Mouse (Mus musculus) limb, embryonic 15.5 days (tissue): ENCODE measurements around the gene Gmfb. TPM values are rescaled to one million over a fixed set of nuclear protein-coding genes. Genes with fewer than 3 reads are reported as not detected.

Source experiments
- ATAC-seq: fragments of 200-750 bp; cut with Nextera tagmentation; 2 replicates; pipeline ENCODE4 v1.8.0; 2017; ENCODE audit warnings: low read depth, moderate TSS enrichment; ENCODE audit not compliant: insufficient number of reproducible peaks, low FRiP score, low TSS enrichment
- H3K27ac ChIP-seq: fragments of 300-500 bp; sonication (generic); 2 replicates; pipeline ENCODE4 v1.5.1; 2015; ENCODE audit warnings: moderate library complexity, mild to moderate bottlenecking, inconsistent platforms
- H3K27me3 ChIP-seq: fragments of 300-500 bp; sonication (generic); 2 replicates; pipeline ENCODE4 v1.6.1; 2015; ENCODE audit warnings: inconsistent platforms
- H3K36me3 ChIP-seq: fragments of 300-500 bp; sonication (generic); 2 replicates; pipeline ENCODE4 v1.6.1; 2015; ENCODE audit warnings: inconsistent platforms
- H3K4me1 ChIP-seq: fragments of 300-500 bp; sonication (generic); 2 replicates; pipeline ENCODE4 v1.6.1; 2015; ENCODE audit warnings: inconsistent platforms
- H3K4me2 ChIP-seq: fragments of 300-500 bp; sonication (generic); 2 replicates; pipeline ENCODE4 v1.6.1; 2015; ENCODE audit warnings: mild to moderate bottlenecking, inconsistent platforms
- H3K4me3 ChIP-seq: fragments of 300-500 bp; sonication (generic); 2 replicates; pipeline ENCODE4 v1.5.1; 2015; ENCODE audit warnings: mild to moderate bottlenecking, inconsistent platforms
- H3K9ac ChIP-seq: fragments of 300-500 bp; sonication (generic); 2 replicates; pipeline ENCODE4 v1.6.1; 2015; ENCODE audit warnings: inconsistent platforms
- H3K9me3 ChIP-seq: fragments of 300-500 bp; sonication (generic); 2 replicates; pipeline ENCODE4 v1.6.1; 2016; ENCODE audit warnings: inconsistent platforms
- WGBS: fragments of 180-500 bp; shearing (Covaris S2); methylation state at CpG from one replicate; pipeline ENCODE4 v1.1.7; 2015; 5-methylcytosine and 5-hydroxymethylcytosine counted together
- polyA plus RNA-seq: library from polyadenylated mRNA; unstranded; fragments of >200 nt; fragmentation: Nextera tagmentation; extraction: Ambion mirVana; gene quantifications from 2 replicates; pipeline ENCODE4 v1.2.1, GENCODE M21; 2015

Gene Gmfb
- polyA plus RNA-seq, 1 experiment from 2014 or later: 72.5 TPM

GRCm38 (mm10) chr14:46770036-46770435 lies 52.0 kb downstream of the Gmfb start:
- no peaks in the 10 kb centered on the region for H3K9me3 ChIP-seq
- no peaks in the 10 kb centered on the region for H3K4me1 ChIP-seq
- WGBS: 90% methylated on average over 6 of the region's 6 CpGs
- H3K27ac ChIP-seq: no peak overlapping the region
- no peaks in the 10 kb centered on the region for H3K27me3 ChIP-seq
- H3K36me3 ChIP-seq: peaks cover 75% of the 10 kb centered on the region
- no peak overlapping the region for H3K4me2 ChIP-seq
- no peak overlapping the region for H3K4me3 ChIP-seq
- no peak for ATAC-seq
- no peak overlapping the region for H3K9ac ChIP-seq

- Histone ChIP-seq H3K4me2 (no peak overlapping the region), H3K27me3 (no peaks in the 10 kb centered on the region), H3K27ac (no peak overlapping the region), H3K9ac (no peak overlapping the region), H3K36me3 (peaks cover 60% of the 10 kb centered on the region), H3K4me3 (no peak overlapping the region), H3K4me1 (no peaks in the 10 kb centered on the region), H3K9me3 (no peaks in the 10 kb centered on the region)
- WGBS: 89% methylated on average over 12 of the region's 12 CpGs
- ATAC-seq: no peak
Measured at GRCm38 (mm10) chr14:46767116-46767515, 54.9 kb downstream of the Gmfb start.

- Histone ChIP-seq H3K27ac (no peak overlapping the region), H3K4me1 (peaks cover 6% of the 10 kb centered on the region; the same call in 1 of the 2 replicates), H3K9ac (no peak overlapping the region), H3K36me3 (peaks cover 14% of the 10 kb centered on the region), H3K27me3 (no peaks in the 10 kb centered on the region), H3K9me3 (no peaks in the 10 kb centered on the region), H3K4me3 (peak overlapping the region; percentile 77), H3K4me2 (peak overlapping the region; percentile 89)
- 49% methylated on average over 6 of the region's 6 CpGs for WGBS
- no peak for ATAC-seq
Measured at GRCm38 (mm10) chr14:46761186-46761585, 60.9 kb downstream of the Gmfb start.

GRCm38 (mm10) chr14:46760355-46761029 lies 61.5 kb downstream of the Gmfb start, which contains the start of gene Cdkn3:
TSS of gene Cdkn3 (plus strand) at chr14:46760541.
- H3K36me3 ChIP-seq: peaks cover 14% of the 10 kb centered on the region
- no peaks in the 10 kb centered on the region for H3K9me3 ChIP-seq
- peaks cover 6% of the 10 kb centered on the region; the same call in 1 of the 2 replicates for H3K4me1 ChIP-seq
- no peaks in the 10 kb centered on the region for H3K27me3 ChIP-seq
- peak within 1 kb of the TSS; percentile 89 for H3K4me2 ChIP-seq
- WGBS: under 1% methylated on average over 54 of the region's 54 CpGs
- peak within 1 kb of the TSS; percentile 77 for H3K4me3 ChIP-seq
- H3K9ac ChIP-seq: peak within 1 kb of the TSS; percentile 82
- peak within 1 kb of the TSS; percentile 9; the same call in 1 of the 2 replicates for H3K27ac ChIP-seq
- peak; percentile 99 for ATAC-seq

- Histone ChIP-seq H3K4me3 (peak overlapping the region; percentile 77), H3K27me3 (no peaks in the 10 kb centered on the region), H3K27ac (no peak overlapping the region), H3K4me1 (peaks cover 6% of the 10 kb centered on the region; the same call in 1 of the 2 replicates), H3K9ac (no peak overlapping the region), H3K36me3 (peaks cover 11% of the 10 kb centered on the region), H3K4me2 (peak overlapping the region; percentile 89), H3K9me3 (no peaks in the 10 kb centered on the region)
- 2% methylated on average over 7 of the region's 7 CpGs for WGBS
- ATAC-seq: no peak
Measured at GRCm38 (mm10) chr14:46759970-46760354, 62.1 kb downstream of the Gmfb start.

Other genes with a start within 250 kb of the Gmfb start
- 43.6 and 44.6 TPM in 2 replicates for gene Cdkn3, start 61.7 kb downstream of the Gmfb start, polyA plus RNA-seq
- 190 and 195 TPM in 2 replicates for gene Cnih1, start 33.8 kb downstream of the Gmfb start, polyA plus RNA-seq
- gene Cgrrf1, start 9.9 kb upstream of the Gmfb start, polyA plus RNA-seq: 21.0 and 22.7 TPM in 2 replicates
- gene Samd4, start 60.6 kb upstream of the Gmfb start, polyA plus RNA-seq: 15.4 and 16.2 TPM in 2 replicates